Mouse (Mus musculus): ENCODE measurements at regions not wholly inside any gene's neighbourhood (a gene's known extent, or its start where the extent isn't known, plus 50 kb on each side); places are given as distances from the start of the nearest gene placed in this dataset.
"Not testable (repeated sequence)": the region's sequence is repeated elsewhere in the genome, so short reads cannot be mapped to it uniquely, and the experiment has no call there.

GRCm38 (mm10) chr14:88092967-88093366, 378.2 kb downstream of the Pcdh20 start:
- no peak for DNase-seq

- DNase-seq, result no peak
These were observed 386.3 kb downstream of the Pcdh20 start for GRCm38 (mm10) chr14:88084854-88085253.

- no peak for DNase-seq
These were observed 398.2 kb downstream of the Pcdh20 start for GRCm38 (mm10) chr14:88072880-88073468.

- DNase-seq, result not testable (repeated sequence)
These were observed 423.6 kb downstream of the Pcdh20 start for GRCm38 (mm10) chr14:88047586-88047985.

GRCm38 (mm10) chr14:88013882-88014281, 457.3 kb downstream of the Pcdh20 start:
- no peak for DNase-seq

- peak; percentile 23 for DNase-seq
These were observed 458.0 kb downstream of the Pcdh20 start for GRCm38 (mm10) chr14:88013186-88013585.

- DNase-seq, result no peak
These were observed 474.6 kb downstream of the Pcdh20 start for GRCm38 (mm10) chr14:87996561-87996960.
